9 mouse cellular contexts compared by ENCODE assay signal in genomic region chrX:99285611-99286010, GRCm38 (mm10).
DNase-seq lines count a peak whose midpoint lies in the region; ATAC-seq and TF ChIP-seq lines count a peak whose summit lies in the region.
"Had no signal": no experiment of that assay in that cellular context is flagged by ENCODE, and none has a peak within 500 bp of the region (broad histone marks: within the 10 kb centered on the region; RNA-seq: fewer than 3 reads in every experiment).

No protein-coding gene starts in this region.

- H3K4me1 ChIP-seq in intestine, embryonic 14.5 days (replicated peaks; ENCODE audit: control insufficient read depth, insufficient read depth, low read length): peaks cover 8% of the 10 kb centered on the region
- no peaks in the 10 kb centered on the region for H3K4me1 ChIP-seq in intestine, postnatal 0 days (replicated peaks; ENCODE audit: control insufficient read depth, insufficient read depth, low read length)
- no peaks in the 10 kb centered on the region for H3K4me1 ChIP-seq in embryonic facial prominence, embryonic 11.5 days (ENCODE audit: control insufficient read depth, insufficient read depth, low read length)
- H3K4me1 ChIP-seq in heart, embryonic 14.5 days (ENCODE audit: control insufficient read depth in 2 of 2, insufficient read depth in 2 of 2, low read length in 2 of 2): peaks cover 23 to 37% of the 10 kb centered on the region in 2 experiments
- H3K4me1 ChIP-seq in neural tube, embryonic 14.5 days (ENCODE audit: control insufficient read depth, insufficient read depth, low read length): no peaks in the 10 kb centered on the region

- peak overlapping the region; percentile 65; the same call in 1 of the 2 replicates for H3K27ac ChIP-seq in intestine, embryonic 14.5 days (ENCODE audit: low read depth)
- no peak overlapping the region for H3K27ac ChIP-seq in intestine, postnatal 0 days (ENCODE audit: low read depth, low read length)
- H3K27ac ChIP-seq in embryonic facial prominence, embryonic 11.5 days (replicated peaks; ENCODE audit: low read depth, low read length): no peak overlapping the region
- peak overlapping the region; percentile 54 to 71 for H3K27ac ChIP-seq in heart, embryonic 14.5 days (replicated peaks in 1 of 2; ENCODE audit: control insufficient read depth in 1 of 2, insufficient read depth in 1 of 2, low read depth in 2 of 2, low read length in 2 of 2)
- no peak overlapping the region for H3K27ac ChIP-seq in neural tube, embryonic 14.5 days (ENCODE audit: low read depth, low read length)

- no peak overlapping the region for H3K4me2 ChIP-seq in intestine, embryonic 14.5 days (ENCODE audit: low read length)
- H3K4me2 ChIP-seq in intestine, postnatal 0 days (replicated peaks; ENCODE audit: low read depth): no peak overlapping the region
- H3K4me2 ChIP-seq in embryonic facial prominence, embryonic 11.5 days (ENCODE audit: low read depth, low read length): no peak overlapping the region
- H3K4me2 ChIP-seq in heart, embryonic 14.5 days (ENCODE audit: low read length): no peak overlapping the region
- no peak overlapping the region for H3K4me2 ChIP-seq in neural tube, embryonic 14.5 days (ENCODE audit: low read depth, low read length)

- no peaks in the 10 kb centered on the region for H3K27me3 ChIP-seq in intestine, embryonic 14.5 days (replicated peaks; ENCODE audit: control insufficient read depth, insufficient read depth, low read length)
- no peaks in the 10 kb centered on the region for H3K27me3 ChIP-seq in intestine, postnatal 0 days (replicated peaks; ENCODE audit: control insufficient read depth, insufficient read depth, low read length)
- peaks cover 2% of the 10 kb centered on the region; the same call in 1 of the 2 replicates for H3K27me3 ChIP-seq in embryonic facial prominence, embryonic 11.5 days (ENCODE audit: control insufficient read depth, insufficient read depth, low read length)
- no peaks in the 10 kb centered on the region for H3K27me3 ChIP-seq in heart, embryonic 14.5 days (ENCODE audit: control insufficient read depth, insufficient read depth, low read length)
- no peaks in the 10 kb centered on the region for H3K27me3 ChIP-seq in neural tube, embryonic 14.5 days (ENCODE audit: control insufficient read depth, insufficient read depth, low read length)
- H3K27me3 ChIP-seq: CH12.LX had no signal

- no peaks in the 10 kb centered on the region for H3K36me3 ChIP-seq in intestine, embryonic 14.5 days (ENCODE audit: control insufficient read depth, insufficient read depth, low read length)
- no peaks in the 10 kb centered on the region for H3K36me3 ChIP-seq in intestine, postnatal 0 days (ENCODE audit: control insufficient read depth, insufficient read depth)
- no peaks in the 10 kb centered on the region for H3K36me3 ChIP-seq in embryonic facial prominence, embryonic 11.5 days (replicated peaks; ENCODE audit: control insufficient read depth, insufficient read depth, low read depth, low read length)
- H3K36me3 ChIP-seq in heart, embryonic 14.5 days (ENCODE audit: control insufficient read depth, insufficient read depth, low read length): no peaks in the 10 kb centered on the region
- no peaks in the 10 kb centered on the region for H3K36me3 ChIP-seq in neural tube, embryonic 14.5 days (ENCODE audit: control insufficient read depth, insufficient read depth, low read length)

- WGBS in intestine, embryonic 14.5 days: 17% methylated on average over 9 of the region's 9 CpGs
- 34% methylated on average over 9 of the region's 9 CpGs for WGBS in intestine, postnatal 0 days
- WGBS in embryonic facial prominence, embryonic 11.5 days: 16% methylated on average over 9 of the region's 9 CpGs
- WGBS in heart, embryonic 14.5 days: 31% methylated on average over 9 of the region's 9 CpGs
- WGBS in neural tube, embryonic 14.5 days: 27% methylated on average over 9 of the region's 9 CpGs

- TF ChIP-seq CTCF in intestine, postnatal 0 days (IDR thresholded peaks at IDR 0.05; ENCODE audit: low read depth): no peak

- no peak overlapping the region for H3K4me3 ChIP-seq in intestine, embryonic 14.5 days (ENCODE audit: low read depth, low read length)
- no peak overlapping the region for H3K4me3 ChIP-seq in intestine, postnatal 0 days (ENCODE audit: low read depth, low read length)
- no peak overlapping the region for H3K4me3 ChIP-seq in embryonic facial prominence, embryonic 11.5 days (ENCODE audit: low read depth, low read length)
- H3K4me3 ChIP-seq in heart, embryonic 14.5 days (ENCODE audit: control insufficient read depth in 1 of 2, insufficient read depth in 1 of 2, low read depth in 1 of 2, low read length in 2 of 2): no peak overlapping the region
- H3K4me3 ChIP-seq in neural tube, embryonic 14.5 days (ENCODE audit: low read depth, low read length): no peak overlapping the region

- ATAC-seq in intestine, embryonic 14.5 days (replicated peaks; ENCODE audit: low FRiP score, low TSS enrichment, low read depth): peak; percentile 77
- no peak for ATAC-seq in intestine, postnatal 0 days
- peak; percentile 67 for ATAC-seq in embryonic facial prominence, embryonic 11.5 days (replicated peaks; ENCODE audit: insufficient number of reproducible peaks, low FRiP score, low TSS enrichment, low read depth)
- ATAC-seq in heart, embryonic 14.5 days (ENCODE audit: insufficient number of reproducible peaks, insufficient read depth, low FRiP score, low read depth): peak; percentile 89
- peak; percentile 78 for ATAC-seq in neural tube, embryonic 14.5 days (ENCODE audit: low read depth)
- ATAC-seq in monocyte, adult 5-6 weeks (replicated peaks; ENCODE audit: insufficient number of reproducible peaks, low FRiP score, low TSS enrichment, poor library complexity, severe bottlenecking): no peak

- H3K9ac ChIP-seq in intestine, embryonic 14.5 days (ENCODE audit: low read length): no peak overlapping the region
- no peak overlapping the region for H3K9ac ChIP-seq in intestine, postnatal 0 days (ENCODE audit: low read depth, low read length)
- no peak overlapping the region for H3K9ac ChIP-seq in embryonic facial prominence, embryonic 11.5 days (replicated peaks; ENCODE audit: low read length)
- no peak overlapping the region; the same call in 1 of the 2 replicates for H3K9ac ChIP-seq in heart, embryonic 14.5 days (ENCODE audit: low read length)
- no peak overlapping the region for H3K9ac ChIP-seq in neural tube, embryonic 14.5 days (replicated peaks; ENCODE audit: low read depth, low read length)

- no peaks in the 10 kb centered on the region for H3K9me3 ChIP-seq in intestine, embryonic 14.5 days (ENCODE audit: control insufficient read depth, low read length)
- H3K9me3 ChIP-seq in intestine, postnatal 0 days (ENCODE audit: control insufficient read depth): no peaks in the 10 kb centered on the region
- H3K9me3 ChIP-seq in embryonic facial prominence, embryonic 11.5 days (replicated peaks; ENCODE audit: control insufficient read depth, low read length): no peaks in the 10 kb centered on the region
- no peaks in the 10 kb centered on the region for H3K9me3 ChIP-seq in heart, embryonic 14.5 days (ENCODE audit: control insufficient read depth, low read length)
- no peaks in the 10 kb centered on the region for H3K9me3 ChIP-seq in neural tube, embryonic 14.5 days (ENCODE audit: control insufficient read depth, low read length)

- DNase-seq in intestine, embryonic 14.5 days (ENCODE audit: low spot score): peak; percentile 51
- peak; percentile 57 for DNase-seq in embryonic facial prominence, embryonic 11.5 days (ENCODE audit: low spot score)
- DNase-seq in kidney, postnatal 14 days: peak; percentile 65
- no peak for DNase-seq in natural killer cell, adult 2 months (ENCODE audit: low spot score in 2 of 2)

Comparison
In these comparisons a context has a peak if more than half of its experiments do, and no peak if none do; other contexts are left out.
1. ATAC-seq: peak in intestine, embryonic 14.5 days (single experiment), embryonic facial prominence, embryonic 11.5 days (single experiment), heart, embryonic 14.5 days (single experiment) and neural tube, embryonic 14.5 days (single experiment); none in intestine, postnatal 0 days (single experiment) and monocyte, adult 5-6 weeks (single experiment).
2. H3K27ac ChIP-seq: peak in intestine, embryonic 14.5 days (single experiment) and heart, embryonic 14.5 days (2 of 2); none in intestine, postnatal 0 days (single experiment), embryonic facial prominence, embryonic 11.5 days (single experiment) and neural tube, embryonic 14.5 days (single experiment).
3. DNase-seq: peak in intestine, embryonic 14.5 days (single experiment), embryonic facial prominence, embryonic 11.5 days (single experiment) and kidney, postnatal 14 days (single experiment); none in natural killer cell, adult 2 months (0 of 2).